Mouse (Mus musculus) frontal cortex, adult 2 months (tissue): Measurements from ENCODE around the gene Lig3. TPM values are rescaled to one million over a fixed set of nuclear protein-coding genes. Genes with fewer than 3 reads are reported as not detected.

Source experiments
- DNase-seq, 2 experiments: peaks; one replicate each; pipeline ENCODE4 v3.0.0; 2022; ENCODE audit warnings: low spot score in 1 of 2; ENCODE audit errors: extremely low spot score in 1 of 2
- polyA plus RNA-seq: library from polyadenylated mRNA; depleted of rRNA; stranded (reverse); fragments of >200 nt; gene quantifications from 2 replicates; pipeline ENCODE4 v1.2.3, GENCODE M21; 2012; rRNA removed

Lig3 gene
- polyA plus RNA-seq, result 18.6 and 23.3 TPM in 2 replicates

GRCm38 (mm10) chr11:82780983-82781903 is at the start of gene Lig3:
TSS of gene Lig3 (plus strand) at chr11:82781108.
- peak; percentile 88 to 96 for DNase-seq

GRCm38 (mm10) chr11:82734227-82734626 is 46.7 kb upstream of the Lig3 start:
- no peak for DNase-seq

DNA sequence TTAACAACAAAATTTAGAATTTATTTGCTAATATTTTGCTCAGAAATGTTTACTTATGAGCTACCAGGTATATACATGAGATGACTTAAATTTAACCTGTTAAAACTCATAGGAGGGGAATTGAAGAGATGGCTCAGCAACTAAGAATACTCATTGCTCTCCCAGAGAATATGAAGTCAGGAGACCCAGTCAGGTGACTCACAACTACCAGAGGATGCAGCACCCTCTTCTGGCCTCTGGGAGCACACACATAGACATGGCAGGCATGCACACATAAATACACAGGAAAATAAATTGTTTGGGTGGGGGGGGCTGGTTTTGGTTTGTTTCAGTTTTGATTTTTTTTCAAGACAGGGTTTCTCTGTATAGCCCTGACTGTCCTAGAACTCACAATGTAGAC is 41.9 kb upstream of the Lig3 start:
- DNase-seq, result no peak

GRCm38 (mm10) chr11:82746138-82746537 is 34.8 kb upstream of the Lig3 start:
- peak in 1 of 2 experiments; percentile 19 for DNase-seq

DNA sequence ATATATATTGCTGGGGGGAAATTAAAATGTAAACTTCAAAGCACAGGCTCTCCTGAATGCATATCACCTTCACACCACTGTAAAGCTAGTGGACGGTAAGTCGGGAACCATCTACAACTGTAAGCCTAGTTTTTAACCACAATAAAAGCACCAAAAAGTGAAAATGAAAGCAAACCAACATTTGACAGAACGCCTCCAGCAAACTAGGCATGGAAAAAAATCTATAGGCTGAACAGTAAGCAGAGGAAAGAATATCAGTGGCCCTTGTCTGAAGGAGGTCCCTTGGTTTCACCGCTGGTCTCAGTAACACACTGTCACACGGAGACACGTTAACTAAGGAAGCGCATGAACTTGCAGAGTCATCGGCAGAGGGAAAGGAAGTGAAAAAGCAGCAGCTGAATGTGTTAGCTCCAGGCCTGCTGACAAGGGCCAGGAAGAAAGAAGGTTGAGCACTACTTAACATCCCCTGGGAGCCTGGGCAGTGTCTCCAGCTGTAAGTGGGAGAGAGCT is 34.0 kb upstream of the Lig3 start:
- no peak for DNase-seq

GRCm38 (mm10) chr11:82752349-82753115 is 28.4 kb upstream of the Lig3 start:
- no peak for DNase-seq

DNA sequence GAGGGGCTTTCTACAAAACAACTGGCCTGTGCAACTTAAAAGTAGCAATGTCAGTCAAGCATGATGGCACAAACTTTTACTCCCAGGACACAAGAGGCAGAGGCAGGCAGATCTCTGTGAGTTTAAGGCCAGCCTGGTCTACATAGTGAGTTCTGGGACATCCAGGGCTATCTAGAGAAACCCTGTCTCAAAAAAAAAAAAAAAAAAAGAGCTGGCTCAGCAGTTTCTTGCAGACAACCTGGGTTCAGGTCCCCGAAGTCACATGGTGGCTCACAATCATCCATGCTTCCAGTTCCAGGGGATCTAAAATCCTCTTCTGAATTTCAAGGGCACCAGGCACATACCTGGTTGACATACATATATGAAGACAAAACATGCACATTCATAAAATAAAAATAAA is 25.0 kb upstream of the Lig3 start:
- DNase-seq, result no peak

DNA sequence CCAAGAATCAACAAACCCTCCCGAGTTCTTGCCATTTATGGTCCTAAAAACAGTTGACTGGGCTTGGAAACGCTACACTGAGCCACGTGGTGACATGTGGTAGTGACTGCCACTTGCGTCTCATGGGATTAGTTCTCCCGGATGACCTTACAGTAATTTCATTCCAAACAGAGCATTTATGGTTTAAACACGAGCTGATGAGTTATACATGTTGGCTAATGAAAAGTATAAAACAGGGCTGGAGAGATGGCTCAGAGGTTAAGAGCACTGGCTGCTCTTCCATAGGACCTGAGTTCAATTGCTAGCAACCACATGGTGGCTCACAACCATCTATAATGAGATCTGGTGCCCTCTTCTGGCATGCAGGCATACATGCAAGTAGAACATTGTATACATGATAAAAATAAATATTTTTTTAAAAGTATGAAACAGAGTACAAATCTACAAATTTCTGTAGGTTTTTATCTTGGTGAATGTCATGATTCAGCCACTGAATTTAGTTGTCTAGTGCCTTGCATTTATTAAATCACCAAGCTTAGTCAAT is 18.6 kb upstream of the Lig3 start:
- no peak for DNase-seq

DNA sequence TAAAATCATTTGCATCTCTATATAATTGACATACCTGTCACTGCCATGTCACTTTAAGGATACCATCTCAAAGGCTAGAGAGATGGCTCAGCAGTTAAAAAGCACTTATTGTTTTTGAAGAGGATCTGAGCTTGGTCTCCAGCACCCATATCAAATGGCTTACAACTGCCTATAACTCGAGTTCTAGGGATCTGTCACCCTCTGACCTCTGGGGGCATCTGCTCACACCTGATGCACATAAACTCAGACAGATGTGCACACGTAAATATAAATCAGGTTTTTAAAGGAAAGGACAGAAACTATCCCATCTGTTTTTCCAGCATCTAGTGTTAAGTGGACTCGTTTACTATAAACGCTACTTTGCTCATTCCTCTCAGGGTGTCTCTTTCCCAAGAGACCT is 17.6 kb upstream of the Lig3 start:
- DNase-seq, result no peak

DNA sequence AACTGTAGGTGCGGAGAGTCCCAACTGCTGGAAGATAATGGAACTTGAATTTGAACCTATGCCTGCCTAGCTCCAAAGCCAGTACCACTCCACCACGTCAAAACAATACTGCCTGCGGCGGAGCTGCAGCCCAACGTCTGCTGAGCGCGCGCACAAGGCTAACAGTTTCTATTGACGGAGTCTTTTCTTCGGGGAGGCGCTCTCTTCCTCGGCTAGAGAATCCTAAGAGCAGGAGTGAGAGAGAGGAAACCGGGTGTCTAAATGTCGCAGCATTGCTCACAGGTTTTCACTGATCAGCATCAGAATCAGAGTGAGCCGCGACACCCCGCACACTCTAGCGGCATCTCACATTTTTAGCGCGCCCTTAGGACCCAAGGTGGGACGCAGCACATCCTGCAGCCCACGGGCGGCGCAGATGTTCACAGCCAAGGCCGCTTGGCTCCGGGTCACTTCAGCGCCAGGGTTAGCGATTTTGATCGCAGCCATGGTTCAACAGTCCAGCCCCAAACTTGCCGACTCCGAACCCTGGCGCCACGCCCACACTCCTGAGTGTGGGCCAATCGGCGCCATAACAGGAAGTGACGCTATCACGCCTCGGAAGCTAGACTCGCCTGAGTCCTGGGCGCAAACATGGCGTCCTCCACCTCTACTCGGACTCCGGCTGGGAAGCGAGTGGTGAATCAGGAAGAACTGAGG is 17.0 kb upstream of the Lig3 start, which contains the start of the genes Cct6b and Zfp830:
Cct6b (minus strand) TSS at position 580 of the 696 bp plus-strand sequence.
Zfp830 (plus strand) TSS at position 604 of the 696 bp plus-strand sequence.
- DNase-seq, result peak; percentile 84 to 92

DNA sequence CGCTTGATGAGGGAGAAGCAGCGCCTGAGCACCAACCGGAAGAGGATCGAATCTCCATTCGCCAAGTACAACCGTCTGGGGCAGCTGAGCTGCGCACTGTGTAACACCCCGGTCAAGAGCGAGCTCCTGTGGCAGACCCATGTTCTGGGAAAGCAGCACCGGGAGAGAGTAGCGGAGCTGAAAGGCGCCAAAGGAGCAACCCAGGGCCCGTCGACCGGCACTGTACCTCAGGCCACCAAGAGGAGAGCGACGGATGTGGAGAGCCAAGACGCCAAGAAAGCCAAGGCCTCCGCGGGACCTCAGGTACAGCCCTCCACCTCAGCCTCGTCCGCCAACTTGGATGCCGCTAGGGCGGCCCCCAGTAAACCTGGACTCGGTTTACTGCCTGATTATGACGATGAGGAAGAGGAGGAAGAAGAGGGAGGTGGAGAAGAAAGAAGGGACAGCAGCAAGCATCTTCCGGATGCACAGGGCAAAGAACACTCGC is 16.4 kb upstream of the Lig3 start:
- no peak for DNase-seq

DNA sequence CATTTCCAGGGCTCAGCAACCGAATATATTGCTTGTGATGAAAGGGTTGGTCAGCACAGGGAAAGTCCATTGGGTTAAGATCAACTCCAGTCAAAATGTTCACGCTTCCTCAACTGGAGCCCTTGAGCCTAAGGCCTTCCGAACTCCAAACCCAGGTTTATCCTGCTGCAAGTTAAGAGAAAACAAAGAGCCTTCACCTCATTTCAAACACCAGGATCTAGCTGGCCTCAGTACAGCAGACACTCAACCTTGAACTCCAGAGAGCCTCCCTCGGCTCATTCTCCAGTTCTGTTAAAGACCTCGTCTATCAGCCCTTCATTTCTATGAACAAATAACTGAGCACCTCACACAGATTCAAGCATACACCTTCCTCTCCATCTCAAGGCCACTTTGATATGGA is 774 bp upstream of the Lig3 start:
- DNase-seq, result no peak

DNA sequence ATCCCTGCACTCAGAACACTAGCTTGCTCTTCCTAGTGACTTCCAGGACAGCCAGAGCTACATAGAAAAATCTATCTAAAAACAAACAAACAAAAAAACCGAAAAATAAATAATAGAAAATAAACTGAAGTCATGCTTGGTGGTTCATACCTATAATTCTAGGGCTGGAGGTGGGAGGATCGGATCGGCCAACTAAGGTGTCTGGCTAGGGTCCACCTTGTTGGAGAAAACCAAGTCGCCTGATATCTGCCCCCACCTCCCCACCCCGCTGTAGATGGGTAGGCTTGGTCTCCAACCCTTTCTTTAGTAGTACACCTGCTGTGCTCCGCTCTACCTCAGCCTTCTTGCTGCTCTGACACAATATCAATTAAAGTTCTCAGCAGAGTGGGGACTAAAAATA is 1.3 kb downstream of the Lig3 start:
- no peak for DNase-seq

DNA sequence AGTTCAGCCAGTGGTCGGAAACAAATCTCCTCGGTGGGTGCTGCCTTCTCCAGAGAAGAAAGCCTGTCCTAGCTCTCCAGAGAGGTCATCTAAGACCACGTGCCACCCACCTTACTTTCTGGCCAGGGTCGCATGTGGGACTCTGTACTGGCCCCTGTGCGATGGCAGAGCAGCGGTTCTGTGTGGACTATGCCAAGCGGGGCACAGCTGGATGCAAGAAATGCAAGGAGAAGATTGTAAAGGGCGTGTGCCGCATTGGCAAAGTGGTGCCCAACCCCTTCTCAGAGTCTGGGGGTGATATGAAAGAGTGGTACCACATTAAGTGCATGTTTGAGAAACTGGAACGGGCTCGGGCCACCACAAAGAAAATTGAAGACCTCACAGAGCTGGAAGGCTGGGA is 2.5 kb downstream of the Lig3 start:
- DNase-seq, result no peak

DNA sequence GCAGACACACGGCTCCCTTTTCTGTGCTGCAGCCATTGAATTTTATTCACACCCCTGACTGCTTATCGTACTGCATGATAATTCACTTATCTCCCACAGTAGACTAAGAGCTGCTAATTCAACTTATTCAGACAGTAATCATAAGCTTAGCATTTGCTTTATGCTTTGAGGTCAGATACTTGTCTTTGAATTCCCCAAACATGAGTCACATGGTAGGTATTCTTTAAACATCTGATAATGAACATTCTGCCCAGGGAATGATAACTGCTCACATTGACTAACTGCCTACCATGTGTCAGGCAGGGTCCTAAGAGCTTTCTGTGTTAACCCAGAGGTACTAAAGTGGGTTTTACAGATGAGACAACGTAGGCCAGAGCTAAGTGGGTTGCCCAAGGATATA is 25.7 kb downstream of the Lig3 start:
- no peak for DNase-seq

GRCm38 (mm10) chr11:82807370-82807769 is 26.5 kb downstream of the Lig3 start:
- DNase-seq, result no peak

DNA sequence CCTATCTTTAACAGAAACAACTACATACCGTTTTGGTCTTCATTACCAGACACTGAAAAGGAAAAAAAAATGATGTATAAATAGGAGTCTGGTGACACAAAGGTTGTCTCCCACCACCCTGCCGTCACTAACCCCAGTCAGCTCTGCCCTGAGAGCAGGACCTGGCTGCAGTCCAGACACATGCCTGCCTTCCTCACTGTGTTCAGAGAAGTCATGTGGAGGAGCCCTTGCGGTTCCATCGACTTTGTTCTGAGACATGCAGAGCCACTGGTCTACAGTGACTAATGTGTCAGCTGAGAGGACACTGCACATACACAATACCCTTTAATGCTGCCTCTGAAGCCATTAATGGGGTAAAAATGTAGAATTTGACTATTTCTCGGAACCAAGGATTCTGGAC is 27.6 kb downstream of the Lig3 start:
- no peak for DNase-seq

DNA sequence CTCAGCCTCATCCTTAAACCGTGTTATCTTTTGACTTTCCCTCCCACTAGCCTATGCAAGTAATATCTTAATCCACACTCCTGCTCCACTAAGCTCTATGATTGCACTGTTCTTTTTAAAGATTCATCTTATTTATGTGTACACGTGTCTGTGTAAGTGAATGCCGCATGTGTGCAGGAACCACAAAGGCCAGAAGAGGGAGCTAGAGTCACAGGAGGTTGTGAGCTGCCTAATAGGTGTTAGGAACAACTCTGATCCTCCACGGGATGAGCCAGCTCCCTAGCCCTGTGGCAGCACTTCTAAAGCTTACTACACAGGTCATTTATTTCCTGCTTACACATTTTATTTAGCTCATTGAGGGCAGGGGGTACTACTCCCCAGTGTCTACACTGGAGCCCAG is 38.4 kb downstream of the Lig3 start:
- peak in 1 of 2 experiments; percentile 46 for DNase-seq

GRCm38 (mm10) chr11:82820788-82821456 is 40.0 kb downstream of the Lig3 start:
- no peak for DNase-seq

- no peak for DNase-seq
Measured at GRCm38 (mm10) chr11:82826818-82827217, 45.9 kb downstream of the Lig3 start.
